Comparison of ENCODE assay signal across 34 mouse cellular contexts in genomic region chr5:147322183-147322582, GRCm38 (mm10). TPM values are rescaled to one million over a fixed set of nuclear protein-coding genes. Genes with fewer than 3 reads are reported as not detected.
DNase-seq lines count a peak whose midpoint lies in the region; ATAC-seq and TF ChIP-seq lines count a peak whose summit lies in the region.
"Had no signal": no experiment of that assay in that cellular context is flagged by ENCODE, and none has a peak within 500 bp of the region (broad histone marks: within the 10 kb centered on the region; RNA-seq: fewer than 3 reads in every experiment).

Urad (minus strand) TSS chr5:147322440.

- DNase-seq in intestine, embryonic 14.5 days (ENCODE audit: low spot score): peak; percentile 49
- no peak for DNase-seq in thymus, adult 2 months
- DNase-seq in thymus, postnatal 0 days (ENCODE audit: low spot score): no peak
- DNase-seq in frontal cortex, postnatal 10 days (ENCODE audit: low spot score in 2 of 2): no peak
- DNase-seq in cerebellum, adult 2 months: no peak
- DNase-seq: adrenal gland, adult 2 months; cerebellum, adult 8-10 months; cerebellum, postnatal 25 days; gastrocnemius, postnatal 10 days; kidney, adult 18-20 months; kidney, postnatal 36 days; lung, adult 2 months; lung, postnatal 10 days; right cerebral cortex, postnatal 25 days; thymus, adult 18-20 months; thymus, postnatal 4 days had no signal

- ATAC-seq in intestine, embryonic 14.5 days (replicated peaks; ENCODE audit: low FRiP score, low TSS enrichment, low read depth): no peak
- ATAC-seq in intestine, postnatal 0 days: no peak
- peak; percentile 78 for ATAC-seq in liver, embryonic 15.5 days (ENCODE audit: insufficient read depth)
- ATAC-seq: CD4-positive, CD25-positive, alpha-beta regulatory T cell, adult 4 months; forebrain, embryonic 16.5 days; hindbrain, postnatal 0 days; midbrain, embryonic 16.5 days had no signal

- H3K9ac ChIP-seq in intestine, embryonic 14.5 days (ENCODE audit: low read length): no peak within 1 kb of the TSS
- H3K9ac ChIP-seq in intestine, postnatal 0 days (ENCODE audit: low read depth, low read length): no peak within 1 kb of the TSS
- no peak within 1 kb of the TSS for H3K9ac ChIP-seq in liver, embryonic 15.5 days
- H3K9ac ChIP-seq: heart, embryonic 15.5 days; hindbrain, embryonic 12.5 days; limb, embryonic 12.5 days had no signal

- H3K27me3 ChIP-seq in intestine, embryonic 14.5 days (replicated peaks; ENCODE audit: control insufficient read depth, insufficient read depth, low read length): peaks cover 30% of the 10 kb centered on the region
- H3K27me3 ChIP-seq in intestine, postnatal 0 days (replicated peaks; ENCODE audit: control insufficient read depth, insufficient read depth, low read length): 0 out of 2 replicates have a peak, but pooled peaks cover 7% of the 10 kb centered on the region
- peaks cover 3% of the 10 kb centered on the region; the same call in 1 of the 2 replicates for H3K27me3 ChIP-seq in thymus, adult 2 months (ENCODE audit: control insufficient read depth, insufficient read depth, low read length)
- peaks cover 37% of the 10 kb centered on the region for H3K27me3 ChIP-seq in liver, embryonic 15.5 days
- no peaks in the 10 kb centered on the region for H3K27me3 ChIP-seq in cerebellum, adult 2 months (ENCODE audit: control insufficient read depth, insufficient read depth, low read length)

- 54% methylated on average over 8 of the region's 8 CpGs for WGBS in intestine, embryonic 14.5 days
- 53% methylated on average over 8 of the region's 8 CpGs for whole genome bisulfite sequencing in intestine, postnatal 0 days
- WGBS in thymus, adult 2 months: 91% methylated on average over 8 of the region's 8 CpGs
- 50% methylated on average over 8 of the region's 8 CpGs for WGBS in liver, embryonic 15.5 days (ENCODE audit: insufficient replicate concordance)
- WGBS in cerebellum, adult 2 months: 63% methylated on average over 8 of the region's 8 CpGs

- no peak within 1 kb of the TSS for H3K4me3 ChIP-seq in intestine, embryonic 14.5 days (ENCODE audit: low read depth, low read length)
- no peak within 1 kb of the TSS for H3K4me3 ChIP-seq in intestine, postnatal 0 days (ENCODE audit: low read depth, low read length)
- H3K4me3 ChIP-seq in thymus, adult 2 months (ENCODE audit: control insufficient read depth, insufficient read depth, low read length): 0 out of 2 replicates have a peak within 1 kb of the TSS, but pooled peaks have one; percentile 9
- H3K4me3 ChIP-seq in liver, embryonic 15.5 days (replicated peaks): no peak within 1 kb of the TSS
- no peak within 1 kb of the TSS for H3K4me3 ChIP-seq in cerebellum, adult 2 months (replicated peaks; ENCODE audit: insufficient read depth, low read depth, low read length)
- H3K4me3 ChIP-seq: heart, embryonic 15.5 days; hindbrain, embryonic 12.5 days; layer of hippocampus, adult 2 months; left cerebral cortex, adult 2 months; limb, embryonic 12.5 days had no signal

- H3K4me1 ChIP-seq in intestine, embryonic 14.5 days (replicated peaks; ENCODE audit: control insufficient read depth, insufficient read depth, low read length): no peaks in the 10 kb centered on the region
- no peaks in the 10 kb centered on the region for H3K4me1 ChIP-seq in intestine, postnatal 0 days (replicated peaks; ENCODE audit: control insufficient read depth, insufficient read depth, low read length)
- peaks cover 7% of the 10 kb centered on the region for H3K4me1 ChIP-seq in thymus, adult 2 months (replicated peaks; ENCODE audit: control insufficient read depth, insufficient read depth, low read length)
- H3K4me1 ChIP-seq in liver, embryonic 15.5 days (replicated peaks): 0 out of 2 replicates have a peak, but pooled peaks cover 10% of the 10 kb centered on the region
- H3K4me1 ChIP-seq in cerebellum, adult 2 months (ENCODE audit: control insufficient read depth, insufficient read depth, low read length): no peaks in the 10 kb centered on the region
- H3K4me1 ChIP-seq: heart, embryonic 15.5 days; hindbrain, embryonic 12.5 days; limb, embryonic 12.5 days had no signal

- no peak for TF ChIP-seq POLR2A in thymus, adult 2 months (IDR thresholded peaks at IDR 0.05; ENCODE audit: control insufficient read depth, extremely low read depth, insufficient read depth, low read length, poor library complexity)
- TF ChIP-seq POLR2A in cerebellum, adult 2 months (IDR thresholded peaks at IDR 0.05; ENCODE audit: borderline replicate concordance, insufficient read depth, low read length): no peak

- no peak within 1 kb of the TSS for H3K4me2 ChIP-seq in intestine, embryonic 14.5 days (ENCODE audit: low read length)
- H3K4me2 ChIP-seq in intestine, postnatal 0 days (replicated peaks; ENCODE audit: low read depth): no peak within 1 kb of the TSS
- H3K4me2 ChIP-seq in liver, embryonic 15.5 days: peak within 1 kb of the TSS; percentile 18; the same call in 1 of the 2 replicates
- H3K4me2 ChIP-seq: heart, embryonic 15.5 days; hindbrain, embryonic 12.5 days; limb, embryonic 12.5 days; midbrain, embryonic 11.5 days had no signal

- TF ChIP-seq CTCF in intestine, postnatal 0 days (IDR thresholded peaks at IDR 0.05; ENCODE audit: low read depth): no peak
- no peak for TF ChIP-seq CTCF in thymus, adult 2 months (IDR thresholded peaks at IDR 0.05; ENCODE audit: borderline replicate concordance, control insufficient read depth, extremely low read depth, insufficient read depth, low read length, poor library complexity)
- no peak for TF ChIP-seq CTCF in cerebellum, adult 2 months (IDR thresholded peaks at IDR 0.05; ENCODE audit: borderline replicate concordance, insufficient read depth, low read depth, low read length)

- no peaks in the 10 kb centered on the region for H3K36me3 ChIP-seq in intestine, embryonic 14.5 days (ENCODE audit: control insufficient read depth, insufficient read depth, low read length)
- H3K36me3 ChIP-seq in intestine, postnatal 0 days (ENCODE audit: control insufficient read depth, insufficient read depth): no peaks in the 10 kb centered on the region
- H3K36me3 ChIP-seq in thymus, adult 2 months (ENCODE audit: control insufficient read depth, insufficient read depth, low read length): no peaks in the 10 kb centered on the region
- H3K36me3 ChIP-seq in liver, embryonic 15.5 days (replicated peaks): no peaks in the 10 kb centered on the region
- H3K36me3 ChIP-seq: heart, embryonic 15.5 days; hindbrain, embryonic 12.5 days; limb, embryonic 12.5 days had no signal

- H3K27ac ChIP-seq in intestine, embryonic 14.5 days (ENCODE audit: low read depth): no peak within 1 kb of the TSS
- no peak within 1 kb of the TSS for H3K27ac ChIP-seq in intestine, postnatal 0 days (ENCODE audit: low read depth, low read length)
- no peak within 1 kb of the TSS for H3K27ac ChIP-seq in thymus, adult 2 months (ENCODE audit: control insufficient read depth, insufficient read depth, low read length)
- 0 out of 2 replicates have a peak within 1 kb of the TSS, but pooled peaks have one; percentile 14 for H3K27ac ChIP-seq in liver, embryonic 15.5 days (replicated peaks)
- no peak within 1 kb of the TSS for H3K27ac ChIP-seq in cerebellum, adult 2 months (ENCODE audit: insufficient read depth, low read length)
- H3K27ac ChIP-seq: heart, embryonic 15.5 days; hindbrain, embryonic 12.5 days; hindbrain, postnatal 0 days; layer of hippocampus, adult 2 months; left cerebral cortex, adult 2 months; limb, embryonic 12.5 days; macrophage had no signal

- H3K9me3 ChIP-seq in intestine, embryonic 14.5 days (ENCODE audit: control insufficient read depth, low read length): no peaks in the 10 kb centered on the region
- H3K9me3 ChIP-seq in intestine, postnatal 0 days (ENCODE audit: control insufficient read depth): no peaks in the 10 kb centered on the region
- H3K9me3 ChIP-seq in liver, embryonic 15.5 days (replicated peaks): no peaks in the 10 kb centered on the region
- H3K9me3 ChIP-seq: heart, embryonic 15.5 days; hindbrain, embryonic 12.5 days; limb, embryonic 12.5 days had no signal

RNA-seq across cellular contexts. Expression of gene Urad, which starts in this region (rescaled TPM):
- 1.6 and 1.7 TPM in 2 replicates for polyA plus RNA-seq in intestine, embryonic 14.5 days (2014; fragmentation: Nextera tagmentation; extraction: Ambion mirVana)
- polyA plus RNA-seq in intestine, postnatal 0 days (2015; fragmentation: Nextera tagmentation; extraction: Ambion mirVana): 0.95 and 1.1 TPM in 2 replicates
- polyA plus RNA-seq in thymus, adult 2 months (2012; rRNA removed): 0.15 and 0.87 TPM in 2 replicates
- polyA plus RNA-seq in thymus, postnatal 0 days (2015; fragmentation: Nextera tagmentation; extraction: Ambion mirVana): not detected in 2 replicates
- polyA plus RNA-seq in liver, embryonic 15.5 days (2015; fragmentation: Nextera tagmentation; extraction: Ambion mirVana): 1.0 and 1.5 TPM in 2 replicates
- not detected in 2 replicates for polyA plus RNA-seq in cerebellum, adult 2 months (2012; rRNA removed)
- polyA plus RNA-seq: CD4-positive, CD25-positive, alpha-beta regulatory T cell, adult 4 months; embryonic facial prominence, embryonic 11.5 days; forebrain, embryonic 16.5 days; gonadal fat pad, adult 2 months; heart, embryonic 15.5 days; hindbrain, embryonic 12.5 days; hindbrain, postnatal 0 days; kidney, embryonic 16.5 days; limb, embryonic 12.5 days; lung, adult 2 months; macrophage; midbrain, embryonic 11.5 days; midbrain, embryonic 16.5 days; neural tube, embryonic 11.5 days; stomach, embryonic 16.5 days had no signal
